Mouse (Mus musculus) MEL (cell line): Measurements from ENCODE around the gene Tmem184b. TPM values are rescaled to one million over a fixed set of nuclear protein-coding genes. Genes with fewer than 3 reads are reported as not detected.

ENCODE experiments used
- DNase-seq: peaks from one replicate; pipeline ENCODE4 v3.0.0; 2011; ENCODE audit warnings: low read depth, low spot score
- H3K27ac ChIP-seq: 2 replicates; pipeline ENCODE4 v1.5.1; 2012; ENCODE audit warnings: low read depth, mild to moderate bottlenecking, control low read depth, low read length, moderate library complexity; ENCODE audit not compliant: control insufficient read depth
- H3K27me3 ChIP-seq, 2 experiments: fragments of 150-350 bp in 1 of 2; sonication (generic) in 1 of 2; 2 replicates each; pipeline ENCODE4 v1.6.1; 2012; ENCODE audit warnings: low read length in 2 of 2, mild to moderate bottlenecking in 2 of 2, improper control_type of control experiment in 1 of 2, moderate library complexity in 1 of 2; ENCODE audit not compliant: insufficient read depth in 2 of 2, control insufficient read depth in 1 of 2
- H3K36me3 ChIP-seq, 2 experiments: 2 replicates each; pipeline ENCODE4 v1.6.1; 2012 to 2014; ENCODE audit warnings: low read length in 2 of 2, improper control_type of control experiment in 1 of 2, inconsistent platforms in 1 of 2, mild to moderate bottlenecking in 1 of 2; ENCODE audit not compliant: insufficient read depth in 2 of 2, control insufficient read depth in 1 of 2
- H3K4me1 ChIP-seq, 2 experiments: fragments of 150-350 bp in 1 of 2; sonication (generic) in 1 of 2; 2 replicates each; pipeline ENCODE4 v1.6.1; 2012; ENCODE audit warnings: low read length in 2 of 2, improper control_type of control experiment in 1 of 2, mild to moderate bottlenecking in 1 of 2; ENCODE audit not compliant: insufficient read depth in 2 of 2, control insufficient read depth in 1 of 2
- H3K4me3 ChIP-seq, 2 experiments: fragments of 150-350 bp in 1 of 2; sonication (generic) in 1 of 2; 2 replicates each; pipeline ENCODE4 v1.5.1; 2012; ENCODE audit warnings: low read depth in 2 of 2, low read length in 2 of 2, mild to moderate bottlenecking in 2 of 2, moderate library complexity in 2 of 2, control low read depth in 1 of 2, improper control_type of control experiment in 1 of 2; ENCODE audit not compliant: control insufficient read depth in 1 of 2, insufficient read depth in 1 of 2
- H3K79me2 ChIP-seq: 2 replicates; pipeline ENCODE4 v1.6.1; 2012; ENCODE audit warnings: mild to moderate bottlenecking, low read length, moderate library complexity; ENCODE audit not compliant: control insufficient read depth, poor library complexity, insufficient read depth
- H3K9ac ChIP-seq: 2 replicates; pipeline ENCODE4 v1.6.1; 2012; ENCODE audit warnings: low read depth, mild to moderate bottlenecking, control low read depth, low read length, moderate library complexity; ENCODE audit not compliant: control insufficient read depth, poor library complexity, severe bottlenecking
- H3K9me3 ChIP-seq: fragments of 150-350 bp; sonication (generic); replicated peaks from 2 replicates; pipeline ENCODE4 v1.6.1; 2012; ENCODE audit warnings: mild to moderate bottlenecking, low read length, improper control_type of control experiment, moderate library complexity; ENCODE audit not compliant: insufficient read depth
- BHLHE40 ChIP-seq: IDR thresholded peaks from 2 replicates; pipeline ENCODE4 v1.6.1; 2012; ENCODE audit warnings: low read depth, mild to moderate bottlenecking, inconsistent platforms, low read length, improper control_type of control experiment, borderline replicate concordance
- CHD1 ChIP-seq: IDR thresholded peaks from 2 replicates; pipeline ENCODE4 v1.6.1; 2012; ENCODE audit warnings: low read depth, mild to moderate bottlenecking, inconsistent platforms, low read length, improper control_type of control experiment
- CTCF ChIP-seq, 3 experiments: IDR thresholded peaks in 2 of 3; conservative IDR thresholded peaks in 1 of 3; 2 replicates each; pipeline ENCODE4 v1.5.1; 2011 to 2012; ENCODE audit warnings: low read length in 3 of 3, low read depth in 2 of 3, mild to moderate bottlenecking in 2 of 3, improper control_type of control experiment in 1 of 3, inconsistent platforms in 1 of 3, mixed read lengths in 1 of 3, moderate library complexity in 1 of 3; ENCODE audit not compliant: control insufficient read depth in 1 of 3, insufficient read depth in 1 of 3, poor library complexity in 1 of 3, severe bottlenecking in 1 of 3
- ELF1 ChIP-seq: IDR thresholded peaks from 2 replicates; pipeline ENCODE4 v1.6.1; 2014; ENCODE audit warnings: low read depth, mild to moderate bottlenecking, inconsistent platforms, low read length, improper control_type of control experiment, moderate library complexity
- GATA1 ChIP-seq: IDR thresholded peaks from 2 replicates; pipeline ENCODE4 v1.6.1; 2011; ENCODE audit warnings: low read depth, low read length, improper control_type of control experiment
- HCFC1 ChIP-seq: IDR thresholded peaks from 2 replicates; pipeline ENCODE4 v1.6.1; 2012; ENCODE audit warnings: low read depth, mild to moderate bottlenecking, inconsistent platforms, low read length, improper control_type of control experiment, moderate library complexity
- MAFK ChIP-seq: IDR thresholded peaks from 2 replicates; pipeline ENCODE4 v1.6.1; 2011; ENCODE audit warnings: low read depth, mild to moderate bottlenecking, low read length, improper control_type of control experiment, borderline replicate concordance
- MAZ ChIP-seq: IDR thresholded peaks from 2 replicates; pipeline ENCODE4 v1.6.1; 2012; ENCODE audit warnings: low read depth, mild to moderate bottlenecking, inconsistent platforms, low read length, improper control_type of control experiment
- MXI1 ChIP-seq: IDR thresholded peaks from 2 replicates; pipeline ENCODE4 v1.6.1; 2011; ENCODE audit warnings: mild to moderate bottlenecking, low read depth, low read length, improper control_type of control experiment
- NELFE ChIP-seq: IDR thresholded peaks from 2 replicates; pipeline ENCODE4 v1.6.1; 2011; ENCODE audit warnings: low read depth, low read length, improper control_type of control experiment
- POLR2A ChIP-seq, 2 experiments: IDR thresholded peaks; 2 replicates each; pipeline ENCODE4 v1.6.1; 2011 to 2012; ENCODE audit warnings: low read length in 2 of 2, mild to moderate bottlenecking in 2 of 2, control low read depth in 1 of 2, improper control_type of control experiment in 1 of 2, low read depth in 1 of 2, moderate library complexity in 1 of 2; ENCODE audit not compliant: control insufficient read depth in 1 of 2, insufficient read depth in 1 of 2, poor library complexity in 1 of 2
- POLR2AphosphoS2 ChIP-seq: IDR thresholded peaks from 2 replicates; pipeline ENCODE4 v1.6.1; 2011; ENCODE audit warnings: low read length, improper control_type of control experiment
- POLR2AphosphoS5 ChIP-seq: IDR thresholded peaks from 2 replicates; pipeline ENCODE4 v1.6.1; 2012; ENCODE audit warnings: low read depth, borderline replicate concordance, mild to moderate bottlenecking, inconsistent platforms, low read length, moderate library complexity, mixed read lengths
- RAD21 ChIP-seq: IDR thresholded peaks from 2 replicates; pipeline ENCODE4 v1.6.1; 2011; ENCODE audit warnings: mild to moderate bottlenecking, low read depth, low read length, improper control_type of control experiment
- SIN3A ChIP-seq: IDR thresholded peaks from 2 replicates; pipeline ENCODE4 v1.6.1; 2012; ENCODE audit warnings: low read length, improper control_type of control experiment, inconsistent platforms
- SMC3 ChIP-seq: IDR thresholded peaks from 2 replicates; pipeline ENCODE4 v1.6.1; 2011; ENCODE audit warnings: low read depth, low read length, improper control_type of control experiment
- TBP ChIP-seq: IDR thresholded peaks from 2 replicates; pipeline ENCODE4 v1.8.0; 2011; ENCODE audit warnings: low read depth, low read length, improper control_type of control experiment
- TCF12 ChIP-seq: IDR thresholded peaks from 2 replicates; pipeline ENCODE4 v1.6.1; 2014; ENCODE audit warnings: low read depth, mild to moderate bottlenecking, inconsistent platforms, low read length, improper control_type of control experiment, moderate library complexity
- UBTF ChIP-seq: IDR thresholded peaks from 2 replicates; pipeline ENCODE4 v1.6.1; 2012; ENCODE audit warnings: low read depth, mild to moderate bottlenecking, inconsistent platforms, low read length, improper control_type of control experiment, moderate library complexity, borderline replicate concordance; ENCODE audit not compliant: insufficient read depth
- USF2 ChIP-seq, 2 experiments: IDR thresholded peaks; 2 replicates each; pipeline ENCODE4 v1.6.1; 2011 to 2012; ENCODE audit warnings: improper control_type of control experiment in 2 of 2, low read length in 2 of 2, borderline replicate concordance in 1 of 2, inconsistent platforms in 1 of 2, low read depth in 1 of 2, mild to moderate bottlenecking in 1 of 2; ENCODE audit not compliant: insufficient read depth in 1 of 2
- ZC3H11A ChIP-seq: IDR thresholded peaks from 2 replicates; pipeline ENCODE4 v1.6.1; 2012; ENCODE audit warnings: low read depth, mild to moderate bottlenecking, inconsistent platforms, low read length, improper control_type of control experiment
- ZMIZ1 ChIP-seq: IDR thresholded peaks from 2 replicates; pipeline ENCODE4 v1.6.1; 2012; ENCODE audit warnings: low read depth, mild to moderate bottlenecking, inconsistent platforms, low read length, improper control_type of control experiment, moderate library complexity
- polyA plus RNA-seq, 2 experiments: library from polyadenylated mRNA; stranded (reverse) in 1 of 2; unstranded in 1 of 2; fragments of >175 nt in 1 of 2; fragments of >200 nt in 1 of 2; gene quantifications; 2 replicates each; pipeline versions ENCODE4 v1.2.1 to v1.2.4; 2012; ENCODE audit warnings: low replicate concordance in 2 of 2, low read depth in 1 of 2; ENCODE audit not compliant: insufficient read length in 2 of 2, insufficient read depth in 1 of 2, missing spikeins in 1 of 2
- total RNA-seq: library from RNA; depleted of rRNA; stranded (reverse); fragments of 300-350 nt; gene quantifications from 2 replicates; pipeline ENCODE4 v1.2.3, GENCODE M21; 2012

Tmem184b gene
- total and polyA plus RNA-seq, 3 experiments, result 7.5 to 28.4 TPM; not detected in 1

DNA sequence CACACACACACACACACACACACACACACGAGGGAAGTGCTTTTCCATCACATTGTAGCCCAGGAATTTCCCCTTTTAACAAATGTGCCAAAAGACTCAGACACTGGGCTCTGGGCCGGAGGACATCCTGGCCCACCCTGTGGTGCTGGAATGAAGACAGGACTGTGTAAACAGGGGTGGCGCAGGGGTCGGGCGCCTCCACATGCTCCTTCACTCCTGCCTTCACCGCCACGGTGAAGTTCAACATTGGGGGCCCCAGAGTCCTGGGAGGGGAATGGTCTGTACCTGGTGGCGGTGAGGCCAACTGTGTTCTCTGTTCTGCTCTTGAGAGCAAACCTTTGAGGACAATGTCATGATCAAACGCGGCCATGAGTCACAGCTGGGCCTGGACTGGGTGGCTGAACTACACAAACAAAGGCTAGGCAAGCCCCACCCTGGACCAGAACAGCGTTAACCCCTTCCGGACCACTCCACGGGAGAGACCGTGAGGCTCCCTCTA is 35.0 kb downstream of the Tmem184b start:
- H3K27me3 ChIP-seq, result no peaks in the 10 kb centered on the region
- no peak for DNase-seq
- no peaks in the 10 kb centered on the region for H3K36me3 ChIP-seq
- no peaks in the 10 kb centered on the region for H3K9me3 ChIP-seq
- no peak overlapping the region for H3K9ac ChIP-seq
- H3K79me2 ChIP-seq, result no peaks in the 10 kb centered on the region
- no peak overlapping the region for H3K27ac ChIP-seq
- H3K4me3 ChIP-seq, result no peak overlapping the region
- no peaks in the 10 kb centered on the region for H3K4me1 ChIP-seq
- TF ChIP-seq NELFE, result no peak
- no peak for TF ChIP-seq ZMIZ1
- TF ChIP-seq TBP, result no peak
- no peak for TF ChIP-seq MAFK

GRCm38 (mm10) chr15:79366402-79366801 is 37.0 kb downstream of the Tmem184b start:
- TF ChIP-seq HCFC1, result no peak
- TF ChIP-seq ZMIZ1, result no peak
- no peak for TF ChIP-seq SMC3
- no peak for TF ChIP-seq POLR2AphosphoS5
- TF ChIP-seq MAFK, result no peak
- TF ChIP-seq BHLHE40, result no peak
- no peak for TF ChIP-seq ZC3H11A
- TF ChIP-seq POLR2AphosphoS2, result no peak
- no peak for TF ChIP-seq UBTF
- TF ChIP-seq CHD1, result no peak
- TF ChIP-seq TBP, result no peak
- TF ChIP-seq MAZ, result no peak
- no peak for TF ChIP-seq TCF12
- no peak for TF ChIP-seq ELF1
- TF ChIP-seq, all 39 proteins: peak for 0
- no peaks in the 10 kb centered on the region for H3K79me2 ChIP-seq
- H3K9me3 ChIP-seq, result no peaks in the 10 kb centered on the region
- H3K36me3 ChIP-seq, result no peaks in the 10 kb centered on the region
- no peak for DNase-seq
- no peak overlapping the region for H3K4me3 ChIP-seq
- no peak overlapping the region for H3K9ac ChIP-seq
- no peak overlapping the region for H3K27ac ChIP-seq
- no peaks in the 10 kb centered on the region for H3K4me1 ChIP-seq
- H3K27me3 ChIP-seq, result no peaks in the 10 kb centered on the region

DNA sequence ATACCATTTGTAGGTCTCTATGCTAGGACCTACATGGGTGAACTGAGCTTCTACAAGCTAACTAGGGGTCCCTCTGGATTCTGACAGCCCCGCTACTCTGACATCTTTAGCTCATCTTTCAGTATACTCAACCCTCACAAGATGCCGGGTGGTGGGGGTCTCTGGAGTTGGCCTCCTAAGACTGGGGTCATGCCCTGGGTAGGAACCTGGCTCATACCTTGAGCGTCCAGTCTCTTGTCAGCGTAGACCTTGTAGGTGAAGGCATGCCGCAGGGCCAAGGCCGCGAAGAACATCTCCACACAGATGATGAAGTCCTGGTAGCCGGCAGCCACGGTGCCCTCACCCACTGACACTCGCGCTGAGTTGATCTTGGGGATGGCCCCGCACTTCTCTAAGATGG is 38.3 kb downstream of the Tmem184b start:
- Histone ChIP-seq H3K4me1 (no peaks in the 10 kb centered on the region), H3K79me2 (no peaks in the 10 kb centered on the region), H3K4me3 (no peak overlapping the region), H3K36me3 (no peaks in the 10 kb centered on the region), H3K9me3 (no peaks in the 10 kb centered on the region), H3K9ac (no peak overlapping the region), H3K27me3 (no peaks in the 10 kb centered on the region), H3K27ac (no peak overlapping the region)
- no peak for TF ChIP-seq BHLHE40
- TF ChIP-seq USF2 (IDR thresholded peaks at IDR 0.05; ENCODE audit: borderline replicate concordance in 1 of 2, insufficient read depth in 1 of 2, low read depth in 1 of 2, low read length in 2 of 2), result no peak
- TF ChIP-seq ZMIZ1, result no peak
- no peak for TF ChIP-seq RAD21
- no peak for TF ChIP-seq POLR2A (IDR thresholded peaks at IDR 0.05; ENCODE audit: control insufficient read depth in 1 of 2, insufficient read depth in 1 of 2, low read depth in 1 of 2, low read length in 2 of 2, poor library complexity in 1 of 2)
- TF ChIP-seq ELF1, result no peak
- no peak for TF ChIP-seq SMC3
- TF ChIP-seq MXI1, result no peak
- TF ChIP-seq SIN3A, result no peak
- no peak for TF ChIP-seq UBTF
- TF ChIP-seq CTCF (IDR thresholded peaks at IDR 0.05 in 2 of 3, conservative IDR thresholded peaks at IDR 0.05 in 1 of 3; ENCODE audit: control insufficient read depth in 1 of 3, insufficient read depth in 1 of 3, low read depth in 2 of 3, low read length in 3 of 3, poor library complexity in 1 of 3, severe bottlenecking in 1 of 3), result no peak
- no peak for TF ChIP-seq GATA1
- no peak for TF ChIP-seq MAZ
- DNase-seq, result no peak
